Mouse (Mus musculus): Measurements from ENCODE around the gene Apba1. TPM values are rescaled to one million over a fixed set of nuclear protein-coding genes. Genes with fewer than 3 reads are reported as not detected.

Apba1 gene
- polyA plus RNA-seq, 1 experiment from 2014 or later = 0.19 TPM

- Histone ChIP-seq H3K27me3 (peaks cover 35% of the 10 kb centered on the region), H3K4me3 (replicated peaks) (no peak overlapping the region), H3K9me3 (no peaks in the 10 kb centered on the region), H3K4me2 (no peak overlapping the region), H3K9ac (replicated peaks) (no peak overlapping the region), H3K27ac (no peak overlapping the region), H3K36me3 (no peaks in the 10 kb centered on the region), H3K4me1 (replicated peaks) (no peaks in the 10 kb centered on the region)
- no peak for ATAC-seq (ENCODE audit: insufficient number of reproducible peaks, insufficient read depth, low FRiP score, low TSS enrichment, low read depth)
- WGBS = 73% methylated on average over 3 of the region's 3 CpGs
Observed at GRCm38 (mm10) chr19:23901177-23901576, 142.5 kb downstream of the Apba1 start.

DNA sequence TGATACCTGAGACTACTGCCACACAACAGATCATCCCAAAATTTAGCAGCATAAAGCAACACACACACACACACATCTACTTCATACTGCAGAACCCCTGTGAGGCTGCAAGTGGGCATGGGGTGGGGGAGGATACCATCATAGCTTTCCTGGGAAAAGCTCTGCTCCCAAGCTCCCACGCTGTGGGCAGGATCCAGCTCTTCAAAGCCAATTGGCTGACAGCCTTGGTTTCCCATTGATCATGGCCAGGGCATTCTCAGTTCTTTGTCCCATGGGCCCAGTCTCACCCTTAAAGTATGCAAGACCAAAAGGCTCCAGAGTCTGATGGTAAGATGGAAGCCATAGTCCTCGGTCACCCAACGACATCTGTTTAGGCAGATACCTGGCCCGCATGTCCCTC lies 143.1 kb downstream of the Apba1 start:
- Histone ChIP-seq H3K4me1 (replicated peaks) (no peaks in the 10 kb centered on the region), H3K9ac (replicated peaks) (no peak overlapping the region), H3K27me3 (peaks cover 29% of the 10 kb centered on the region; the same call in 1 of the 2 replicates), H3K4me2 (no peak overlapping the region), H3K27ac (no peak overlapping the region), H3K36me3 (no peaks in the 10 kb centered on the region), H3K4me3 (replicated peaks) (no peak overlapping the region), H3K9me3 (no peaks in the 10 kb centered on the region)
- no peak for ATAC-seq (ENCODE audit: insufficient number of reproducible peaks, insufficient read depth, low FRiP score, low TSS enrichment, low read depth)
- 91% methylated on average over 4 of the region's 4 CpGs for WGBS

GRCm38 (mm10) chr19:23903066-23903465 lies 144.4 kb downstream of the Apba1 start:
- Histone ChIP-seq H3K4me3 (replicated peaks) (no peak overlapping the region), H3K27me3 (peaks cover 19% of the 10 kb centered on the region; the same call in 1 of the 2 replicates), H3K4me1 (replicated peaks) (no peaks in the 10 kb centered on the region), H3K9ac (replicated peaks) (no peak overlapping the region), H3K36me3 (no peaks in the 10 kb centered on the region), H3K9me3 (no peaks in the 10 kb centered on the region), H3K4me2 (no peak overlapping the region), H3K27ac (no peak overlapping the region)
- ATAC-seq (ENCODE audit: insufficient number of reproducible peaks, insufficient read depth, low FRiP score, low TSS enrichment, low read depth) = no peak
- WGBS = 95% methylated on average over 7 of the region's 7 CpGs

DNA sequence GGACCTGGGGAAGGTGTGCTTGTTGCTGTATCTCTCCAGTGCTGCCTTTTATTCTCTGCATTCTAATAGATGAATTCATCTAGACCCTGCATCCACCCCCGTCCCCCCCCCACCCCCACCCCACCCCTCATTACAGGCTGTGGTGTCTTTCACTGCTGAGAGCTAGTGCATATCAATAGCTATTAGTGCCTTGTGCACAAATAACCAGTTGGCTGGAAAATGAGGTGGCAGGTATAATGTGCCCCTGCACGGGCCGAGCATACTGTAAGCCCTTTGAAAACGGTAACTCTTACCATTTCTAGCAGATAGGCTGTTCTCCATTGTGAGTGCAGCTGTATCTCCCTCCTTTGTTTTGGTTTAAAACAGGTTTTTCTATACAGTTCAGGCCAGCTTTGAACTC lies 146.2 kb downstream of the Apba1 start:
- Histone ChIP-seq H3K36me3 (no peaks in the 10 kb centered on the region), H3K27me3 (peaks cover 11% of the 10 kb centered on the region; the same call in 1 of the 2 replicates), H3K9ac (replicated peaks) (no peak overlapping the region), H3K4me1 (replicated peaks) (no peaks in the 10 kb centered on the region), H3K4me2 (no peak overlapping the region), H3K27ac (no peak overlapping the region), H3K9me3 (no peaks in the 10 kb centered on the region), H3K4me3 (replicated peaks) (no peak overlapping the region)
- ATAC-seq (ENCODE audit: insufficient number of reproducible peaks, insufficient read depth, low FRiP score, low TSS enrichment, low read depth) = no peak
- 66% methylated on average over 4 of the region's 4 CpGs for WGBS

GRCm38 (mm10) chr19:23905772-23906171 lies 147.1 kb downstream of the Apba1 start:
- H3K4me2 ChIP-seq = no peak overlapping the region
- H3K27me3 ChIP-seq = peaks cover 9% of the 10 kb centered on the region; the same call in 1 of the 2 replicates
- H3K9ac ChIP-seq (replicated peaks) = no peak overlapping the region
- H3K36me3 ChIP-seq = no peaks in the 10 kb centered on the region
- H3K4me3 ChIP-seq (replicated peaks) = no peak overlapping the region
- no peak for ATAC-seq (ENCODE audit: insufficient number of reproducible peaks, insufficient read depth, low FRiP score, low TSS enrichment, low read depth)
- H3K4me1 ChIP-seq (replicated peaks) = no peaks in the 10 kb centered on the region
- H3K9me3 ChIP-seq = no peaks in the 10 kb centered on the region
- 78% methylated on average over 5 of the region's 5 CpGs for WGBS
- no peak overlapping the region for H3K27ac ChIP-seq

DNA sequence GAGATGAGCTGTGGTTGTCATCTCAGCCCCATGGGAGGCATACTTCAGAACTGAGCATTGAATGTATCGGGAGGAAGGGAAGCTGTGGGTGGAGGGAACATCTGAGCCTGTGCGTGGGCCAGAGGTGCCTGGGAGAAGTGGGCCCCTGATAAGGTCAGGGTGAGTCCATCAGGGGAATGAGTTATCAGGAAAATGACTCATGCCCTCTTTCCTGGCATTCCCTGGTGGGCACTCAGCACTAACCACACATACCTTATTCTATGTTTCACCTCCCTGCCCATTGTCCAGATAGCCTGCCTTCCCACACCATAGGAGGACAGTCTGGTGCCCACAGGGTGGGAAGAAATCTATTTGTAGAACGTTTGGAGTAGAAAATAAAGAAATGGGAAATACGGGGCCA lies 151.7 kb downstream of the Apba1 start:
- H3K36me3 ChIP-seq = no peaks in the 10 kb centered on the region
- WGBS = 68% methylated on average over 4 of the region's 4 CpGs

DNA sequence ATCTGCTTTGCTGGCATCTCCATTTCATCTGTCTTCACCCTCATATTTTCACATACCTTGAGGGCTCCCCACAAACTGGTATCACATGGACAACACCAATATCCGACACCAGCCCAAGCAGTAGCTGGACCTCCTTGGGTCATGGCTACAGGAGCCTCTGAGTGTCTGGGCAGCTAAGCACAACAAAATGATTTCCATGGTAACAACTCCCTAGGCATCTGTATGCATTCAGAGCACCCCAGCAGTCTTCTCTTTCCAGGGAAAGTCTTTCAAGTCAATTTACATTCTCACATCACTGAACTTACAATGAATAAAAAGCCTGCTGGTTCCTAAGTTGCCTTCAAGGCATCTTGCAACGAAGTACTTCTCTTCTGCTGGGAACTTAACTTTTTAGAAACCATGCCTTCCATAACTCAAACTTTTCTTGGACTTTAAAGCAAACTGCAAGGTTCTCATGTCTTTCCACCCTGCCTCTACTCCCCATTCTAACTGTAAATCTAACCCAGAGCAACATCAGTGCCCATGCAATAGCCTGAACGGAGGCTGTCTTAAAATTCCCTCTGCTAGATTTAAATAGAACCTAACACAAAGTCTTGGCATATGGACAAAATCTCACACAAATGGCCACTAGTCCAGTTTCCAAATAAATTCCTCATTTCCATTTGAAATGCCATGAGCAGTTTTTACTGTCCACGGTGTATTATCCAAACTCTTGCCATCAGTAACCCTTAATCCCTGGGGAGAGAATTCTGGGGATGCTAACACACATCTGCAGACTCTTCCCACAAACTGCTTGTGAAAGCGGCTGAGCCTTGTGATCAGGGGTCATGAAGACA lies 160.9 kb downstream of the Apba1 start:
- H3K4me1 ChIP-seq (replicated peaks) = no peaks in the 10 kb centered on the region
- H3K4me3 ChIP-seq (replicated peaks) = no peak overlapping the region
- no peak overlapping the region for H3K4me2 ChIP-seq
- no peaks in the 10 kb centered on the region for H3K9me3 ChIP-seq
- no peak for ATAC-seq (ENCODE audit: insufficient number of reproducible peaks, insufficient read depth, low FRiP score, low TSS enrichment, low read depth)
- WGBS = 69% methylated on average over 5 of the region's 5 CpGs
- H3K36me3 ChIP-seq = no peaks in the 10 kb centered on the region
- no peak overlapping the region for H3K27ac ChIP-seq
- H3K27me3 ChIP-seq = 0 out of 2 replicates have a peak, but pooled peaks cover 3% of the 10 kb centered on the region
- no peak overlapping the region for H3K9ac ChIP-seq (replicated peaks)

More for the DNA sequence above, 151.7 kb downstream of the Apba1 start:
- H3K4me2 ChIP-seq = no peak overlapping the region
- no peak overlapping the region for H3K9ac ChIP-seq (replicated peaks)
- no peak for ATAC-seq (ENCODE audit: insufficient number of reproducible peaks, insufficient read depth, low FRiP score, low TSS enrichment, low read depth)
- H3K27me3 ChIP-seq = 0 out of 2 replicates have a peak, but pooled peaks cover 4% of the 10 kb centered on the region
- no peak overlapping the region for H3K4me3 ChIP-seq (replicated peaks)
- H3K4me1 ChIP-seq (replicated peaks) = no peaks in the 10 kb centered on the region
- no peak overlapping the region for H3K27ac ChIP-seq
- no peaks in the 10 kb centered on the region for H3K9me3 ChIP-seq

- Histone ChIP-seq H3K4me2 (no peak overlapping the region), H3K36me3 (no peaks in the 10 kb centered on the region), H3K4me3 (replicated peaks) (no peak overlapping the region), H3K27me3 (no peaks in the 10 kb centered on the region), H3K4me1 (replicated peaks) (no peaks in the 10 kb centered on the region), H3K9me3 (no peaks in the 10 kb centered on the region), H3K27ac (no peak overlapping the region), H3K9ac (replicated peaks) (no peak overlapping the region)
- WGBS = 83% methylated on average over 8 of the region's 8 CpGs
- ATAC-seq (ENCODE audit: insufficient number of reproducible peaks, insufficient read depth, low FRiP score, low TSS enrichment, low read depth) = no peak
Observed at GRCm38 (mm10) chr19:23920220-23920544, 161.5 kb downstream of the Apba1 start.

DNA sequence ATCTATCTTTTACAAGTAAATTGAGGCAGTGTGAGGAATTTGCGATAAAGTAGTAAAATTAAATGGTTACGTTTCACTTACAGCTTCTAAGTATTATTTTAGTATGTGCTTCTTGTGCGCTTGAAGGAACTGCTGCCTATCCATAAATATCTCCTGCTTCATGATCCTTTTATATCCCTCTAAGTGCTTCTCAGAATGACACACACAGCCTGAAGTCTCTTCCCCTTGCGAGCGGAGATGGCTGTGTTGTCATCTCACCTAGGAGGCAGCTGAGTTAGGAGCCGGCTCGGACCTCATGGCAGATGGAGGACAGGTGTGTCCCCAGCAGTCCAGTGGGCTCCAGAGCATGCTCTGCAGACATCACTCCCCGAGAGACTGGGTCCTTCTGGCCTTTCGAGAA lies 163.9 kb downstream of the Apba1 start:
- no peak overlapping the region for H3K27ac ChIP-seq
- no peak overlapping the region for H3K4me2 ChIP-seq
- no peaks in the 10 kb centered on the region for H3K9me3 ChIP-seq
- H3K4me1 ChIP-seq (replicated peaks) = no peaks in the 10 kb centered on the region
- H3K9ac ChIP-seq (replicated peaks) = no peak overlapping the region
- H3K36me3 ChIP-seq = no peaks in the 10 kb centered on the region
- no peak overlapping the region for H3K4me3 ChIP-seq (replicated peaks)
- no peak for ATAC-seq (ENCODE audit: insufficient number of reproducible peaks, insufficient read depth, low FRiP score, low TSS enrichment, low read depth)
- H3K27me3 ChIP-seq = no peaks in the 10 kb centered on the region
- WGBS = 81% methylated on average over 9 of the region's 9 CpGs

GRCm38 (mm10) chr19:23924057-23924456 lies 165.4 kb downstream of the Apba1 start:
- no peaks in the 10 kb centered on the region for H3K4me1 ChIP-seq (replicated peaks)
- H3K4me2 ChIP-seq = no peak overlapping the region
- WGBS = 82% methylated on average over 6 of the region's 6 CpGs
- no peak overlapping the region for H3K9ac ChIP-seq (replicated peaks)
- no peak for ATAC-seq (ENCODE audit: insufficient number of reproducible peaks, insufficient read depth, low FRiP score, low TSS enrichment, low read depth)
- no peaks in the 10 kb centered on the region for H3K36me3 ChIP-seq
- H3K9me3 ChIP-seq = no peaks in the 10 kb centered on the region
- H3K27ac ChIP-seq = no peak overlapping the region
- H3K27me3 ChIP-seq = no peaks in the 10 kb centered on the region
- H3K4me3 ChIP-seq (replicated peaks) = no peak overlapping the region

- Histone ChIP-seq H3K9me3 (no peaks in the 10 kb centered on the region), H3K4me2 (no peak overlapping the region), H3K27ac (no peak overlapping the region), H3K36me3 (no peaks in the 10 kb centered on the region), H3K4me1 (replicated peaks) (no peaks in the 10 kb centered on the region), H3K27me3 (no peaks in the 10 kb centered on the region), H3K4me3 (replicated peaks) (no peak overlapping the region), H3K9ac (replicated peaks) (no peak overlapping the region)
- WGBS = 82% methylated on average over 9 of the region's 9 CpGs
- ATAC-seq (ENCODE audit: insufficient number of reproducible peaks, insufficient read depth, low FRiP score, low TSS enrichment, low read depth) = no peak
Observed at GRCm38 (mm10) chr19:23924791-23925190, 166.1 kb downstream of the Apba1 start.

- no peak overlapping the region for H3K27ac ChIP-seq
- no peak overlapping the region for H3K4me3 ChIP-seq (replicated peaks)
- no peaks in the 10 kb centered on the region for H3K36me3 ChIP-seq
- H3K9ac ChIP-seq (replicated peaks) = no peak overlapping the region
- no peaks in the 10 kb centered on the region for H3K9me3 ChIP-seq
- no peak for ATAC-seq (ENCODE audit: insufficient number of reproducible peaks, insufficient read depth, low FRiP score, low TSS enrichment, low read depth)
- H3K4me2 ChIP-seq = no peak overlapping the region
- 94% methylated on average over 5 of the region's 5 CpGs for whole genome bisulfite sequencing
- no peaks in the 10 kb centered on the region for H3K4me1 ChIP-seq (replicated peaks)
- H3K27me3 ChIP-seq = no peaks in the 10 kb centered on the region
Observed at GRCm38 (mm10) chr19:23925541-23925940, 166.9 kb downstream of the Apba1 start.

Measured in limb, embryonic 12.5 days (tissue).